Mouse (Mus musculus): ENCODE data around the gene Scarf1. TPM values are rescaled to one million over a fixed set of nuclear protein-coding genes. Genes with fewer than 3 reads are reported as not detected.
A peak's percentile ranks its signal among the peaks of the same experiment; 100 is the strongest.

Scarf1 gene
- polyA plus RNA-seq, 1 experiment from 2014 or later, result 3.9 TPM

- WGBS, result 81% methylated on average over 6 of the region's 6 CpGs
- Histone ChIP-seq H3K4me3 (replicated peaks) (0 out of 2 replicates have a peak overlapping the region, but pooled peaks have one; percentile 7), H3K4me1 (peaks cover 28% of the 10 kb centered on the region), H3K27me3 (no peaks in the 10 kb centered on the region), H3K9me3 (no peaks in the 10 kb centered on the region), H3K36me3 (replicated peaks) (no peaks in the 10 kb centered on the region), H3K9ac (no peak overlapping the region), H3K4me2 (peak overlapping the region; percentile 95), H3K27ac (no peak overlapping the region)
- ATAC-seq (ENCODE audit: low FRiP score), result no peak
Observed at GRCm38 (mm10) chr11:75533314-75534015, 20.1 kb downstream of the Scarf1 start.

DNA sequence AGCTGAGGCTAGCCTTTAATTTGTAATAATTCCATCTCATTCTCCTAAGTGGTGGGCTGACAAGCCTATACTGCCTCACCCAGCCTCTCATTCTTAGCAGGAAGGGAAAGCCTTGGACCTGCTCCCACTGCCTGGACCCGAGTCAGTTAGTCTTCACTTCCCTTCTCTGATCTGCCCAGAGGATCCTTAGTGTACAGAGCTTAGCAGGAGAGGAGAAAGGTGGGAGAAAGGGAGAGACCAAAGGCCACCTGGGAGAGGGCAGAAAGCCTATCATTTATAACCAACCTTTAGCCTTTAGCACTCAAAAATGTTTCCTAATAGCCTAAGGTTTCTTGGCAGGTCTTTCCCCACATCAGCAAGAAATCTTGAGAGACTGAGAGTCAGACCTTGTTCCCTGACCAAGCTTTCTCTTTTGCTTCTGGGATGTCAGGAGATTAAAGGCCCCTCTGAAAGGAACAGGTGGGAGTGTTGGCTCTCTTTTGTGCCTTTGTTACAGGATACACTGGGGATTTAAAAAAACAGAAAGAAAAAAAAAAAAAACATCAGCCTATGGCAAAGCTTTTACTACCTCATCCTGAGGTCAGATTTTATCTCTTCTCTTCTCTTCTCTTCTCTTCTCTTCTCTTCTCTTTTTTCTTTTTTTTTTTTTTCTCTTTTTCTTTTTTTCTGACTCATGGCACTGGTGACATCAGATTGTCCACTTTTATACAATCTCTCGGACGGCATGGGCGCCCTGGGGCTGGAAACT is 21.1 kb downstream of the Scarf1 start:
- WGBS, result 34% methylated on average over 4 of the region's 4 CpGs
- H3K27ac ChIP-seq, result no peak overlapping the region

GRCm38 (mm10) chr11:75535106-75535795 is 21.9 kb downstream of the Scarf1 start:
- Histone ChIP-seq H3K9ac (peak overlapping the region; percentile 21; the same call in 1 of the 2 replicates), H3K4me1 (peaks cover 29% of the 10 kb centered on the region), H3K27ac (no peak overlapping the region), H3K36me3 (replicated peaks) (no peaks in the 10 kb centered on the region), H3K27me3 (no peaks in the 10 kb centered on the region), H3K4me3 (replicated peaks) (no peak overlapping the region), H3K9me3 (no peaks in the 10 kb centered on the region), H3K4me2 (0 out of 2 replicates have a peak overlapping the region, but pooled peaks have one; percentile 6)
- no peak for ATAC-seq (ENCODE audit: low FRiP score)
- 61% methylated on average over 13 of the region's 13 CpGs for WGBS

More for the DNA sequence above, 21.1 kb downstream of the Scarf1 start:
- Histone ChIP-seq H3K4me2 (no peak overlapping the region), H3K9me3 (no peaks in the 10 kb centered on the region), H3K27me3 (no peaks in the 10 kb centered on the region), H3K4me1 (peaks cover 29% of the 10 kb centered on the region), H3K9ac (no peak overlapping the region), H3K36me3 (replicated peaks) (no peaks in the 10 kb centered on the region), H3K4me3 (replicated peaks) (no peak overlapping the region)
- ATAC-seq (ENCODE audit: low FRiP score), result no peak

GRCm38 (mm10) chr11:75536255-75537024 is 23.1 kb downstream of the Scarf1 start:
- no peak overlapping the region for H3K4me3 ChIP-seq (replicated peaks)

DNA sequence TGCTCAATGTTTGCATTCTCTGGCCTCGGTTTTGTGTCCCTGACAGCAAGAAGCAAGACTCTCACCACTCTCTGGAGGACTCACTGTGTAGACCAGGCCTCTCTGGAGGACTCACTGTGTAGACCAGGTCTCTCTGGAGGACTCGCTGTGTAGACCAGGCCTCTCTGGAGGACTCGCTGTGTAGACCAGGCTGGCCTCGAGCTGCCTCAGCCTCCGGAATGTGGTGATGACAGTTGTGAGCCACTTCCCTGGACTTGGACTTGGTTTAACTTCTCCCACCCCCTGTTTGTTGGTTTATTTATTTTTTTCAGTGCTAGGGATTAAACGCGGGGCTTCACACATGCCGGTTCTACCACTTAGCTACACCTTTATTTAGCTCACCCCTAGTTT is 23.7 kb downstream of the Scarf1 start:
- Histone ChIP-seq H3K4me1 (peaks cover 28% of the 10 kb centered on the region), H3K27ac (no peak overlapping the region), H3K27me3 (no peaks in the 10 kb centered on the region)

More at GRCm38 (mm10) chr11:75536255-75537024, 23.1 kb downstream of the Scarf1 start:
- no peaks in the 10 kb centered on the region for H3K36me3 ChIP-seq (replicated peaks)
- H3K4me1 ChIP-seq, result peaks cover 29% of the 10 kb centered on the region
- H3K27me3 ChIP-seq, result no peaks in the 10 kb centered on the region
- no peaks in the 10 kb centered on the region for H3K9me3 ChIP-seq
- H3K27ac ChIP-seq, result no peak overlapping the region
- WGBS, result 92% methylated on average over 12 of the region's 12 CpGs
- no peak overlapping the region for H3K9ac ChIP-seq
- H3K4me2 ChIP-seq, result no peak overlapping the region
- no peak for ATAC-seq (ENCODE audit: low FRiP score)

GRCm38 (mm10) chr11:75537491-75538183 is 24.3 kb downstream of the Scarf1 start:
- no peak for ATAC-seq (ENCODE audit: low FRiP score)

More for the DNA sequence above, 23.7 kb downstream of the Scarf1 start:
- Histone ChIP-seq H3K9ac (no peak overlapping the region), H3K9me3 (no peaks in the 10 kb centered on the region), H3K4me2 (no peak overlapping the region), H3K4me3 (replicated peaks) (no peak overlapping the region), H3K36me3 (replicated peaks) (no peaks in the 10 kb centered on the region)
- no peak for ATAC-seq (ENCODE audit: low FRiP score)
- 91% methylated on average over 8 of the region's 8 CpGs for WGBS

DNA sequence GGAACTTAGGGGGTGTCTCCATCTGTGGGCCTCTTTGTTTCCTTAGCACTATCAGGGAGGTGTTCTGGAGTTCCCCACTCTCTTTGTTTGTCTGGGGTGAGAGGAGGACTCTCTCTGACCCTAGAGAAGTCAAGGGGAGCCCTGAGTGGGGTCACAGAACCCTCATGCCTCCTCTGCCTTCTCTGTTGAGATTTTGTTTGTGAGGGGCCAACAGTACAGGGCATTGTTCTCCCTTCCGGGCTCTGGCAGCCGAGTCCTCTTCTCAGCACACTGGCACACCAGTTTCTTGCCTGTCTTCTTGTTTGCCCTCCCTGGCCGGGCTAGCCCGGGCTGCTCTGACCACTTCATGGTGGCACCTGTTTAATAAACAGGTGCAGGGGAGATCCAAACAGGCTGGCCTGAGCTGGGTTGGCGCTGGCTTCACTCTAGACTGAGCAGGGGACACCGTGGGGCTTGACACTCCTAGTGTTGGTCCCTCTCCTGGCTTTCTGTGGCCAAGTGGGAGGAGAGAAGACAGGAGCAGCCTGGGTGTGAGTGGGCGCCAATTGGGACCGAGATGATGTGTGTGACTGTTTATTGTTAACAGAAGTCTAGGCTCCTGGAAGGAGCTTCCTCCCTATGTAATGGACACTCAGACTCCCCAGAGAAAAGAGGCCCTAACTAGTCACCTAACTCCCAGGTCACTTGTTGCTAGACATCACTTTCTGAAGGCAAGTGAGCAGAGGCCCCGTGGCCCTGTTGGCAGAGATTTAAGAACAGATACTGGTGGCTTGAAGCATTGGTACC is 25.0 kb downstream of the Scarf1 start:
- no peak overlapping the region for H3K4me2 ChIP-seq
- H3K9me3 ChIP-seq, result no peaks in the 10 kb centered on the region
- no peaks in the 10 kb centered on the region for H3K36me3 ChIP-seq (replicated peaks)
- no peak overlapping the region for H3K9ac ChIP-seq
- 0 out of 2 replicates have a peak overlapping the region, but pooled peaks have one; percentile 31 for H3K27ac ChIP-seq
- no peak for ATAC-seq (ENCODE audit: low FRiP score)
- no peak overlapping the region for H3K4me3 ChIP-seq (replicated peaks)
- H3K4me1 ChIP-seq, result peaks cover 15% of the 10 kb centered on the region
- WGBS, result 71% methylated on average over 9 of the region's 9 CpGs
- no peaks in the 10 kb centered on the region for H3K27me3 ChIP-seq

More at GRCm38 (mm10) chr11:75537491-75538183, 24.3 kb downstream of the Scarf1 start:
- no peak overlapping the region for H3K9ac ChIP-seq
- no peaks in the 10 kb centered on the region for H3K27me3 ChIP-seq
- WGBS, result 48% methylated on average over 11 of the region's 11 CpGs
- H3K27ac ChIP-seq, result 0 out of 2 replicates have a peak overlapping the region, but pooled peaks have one; percentile 31
- H3K4me1 ChIP-seq, result peaks cover 22% of the 10 kb centered on the region
- no peaks in the 10 kb centered on the region for H3K9me3 ChIP-seq
- H3K4me2 ChIP-seq, result no peak overlapping the region
- no peak overlapping the region for H3K4me3 ChIP-seq (replicated peaks)
- H3K36me3 ChIP-seq (replicated peaks), result no peaks in the 10 kb centered on the region

- H3K4me1 ChIP-seq, result peaks cover 12% of the 10 kb centered on the region
- no peak for ATAC-seq (ENCODE audit: low FRiP score)
Observed at GRCm38 (mm10) chr11:75538970-75539299, 25.6 kb downstream of the Scarf1 start.

DNA sequence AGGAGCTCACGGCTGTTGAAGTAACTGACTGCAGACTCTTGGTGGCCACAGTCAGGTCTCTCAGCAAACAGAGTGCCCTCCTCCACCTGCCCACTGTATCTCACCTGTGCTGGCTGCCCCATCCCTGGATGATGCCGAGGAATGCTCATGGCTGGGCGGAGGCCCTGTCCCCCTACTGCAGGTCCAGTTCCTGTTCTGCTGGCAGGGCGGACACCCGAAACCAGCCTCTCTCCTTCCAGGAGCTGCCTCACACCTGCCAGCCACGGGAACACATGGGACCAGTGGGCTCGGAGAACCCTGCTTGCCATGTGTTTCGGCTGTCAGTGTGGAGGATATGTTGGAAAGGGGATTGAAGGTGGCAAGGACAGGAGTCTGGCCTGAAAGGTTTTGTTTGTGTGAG is 26.9 kb downstream of the Scarf1 start:
- Histone ChIP-seq H3K36me3 (replicated peaks) (no peaks in the 10 kb centered on the region), H3K4me2 (no peak overlapping the region), H3K27me3 (no peaks in the 10 kb centered on the region), H3K4me1 (peaks cover 12% of the 10 kb centered on the region), H3K9ac (no peak overlapping the region), H3K9me3 (no peaks in the 10 kb centered on the region), H3K4me3 (replicated peaks) (no peak overlapping the region), H3K27ac (no peak overlapping the region)
- ATAC-seq (ENCODE audit: low FRiP score), result no peak
- 90% methylated on average over 8 of the region's 8 CpGs for WGBS

More at GRCm38 (mm10) chr11:75538970-75539299, 25.6 kb downstream of the Scarf1 start:
- whole genome bisulfite sequencing, result 92% methylated on average over 13 of the region's 13 CpGs
- H3K4me3 ChIP-seq (replicated peaks), result no peak overlapping the region
- no peak overlapping the region for H3K27ac ChIP-seq
- no peaks in the 10 kb centered on the region for H3K9me3 ChIP-seq
- no peaks in the 10 kb centered on the region for H3K36me3 ChIP-seq (replicated peaks)
- H3K27me3 ChIP-seq, result no peaks in the 10 kb centered on the region
- H3K9ac ChIP-seq, result no peak overlapping the region
- H3K4me2 ChIP-seq, result no peak overlapping the region

DNA sequence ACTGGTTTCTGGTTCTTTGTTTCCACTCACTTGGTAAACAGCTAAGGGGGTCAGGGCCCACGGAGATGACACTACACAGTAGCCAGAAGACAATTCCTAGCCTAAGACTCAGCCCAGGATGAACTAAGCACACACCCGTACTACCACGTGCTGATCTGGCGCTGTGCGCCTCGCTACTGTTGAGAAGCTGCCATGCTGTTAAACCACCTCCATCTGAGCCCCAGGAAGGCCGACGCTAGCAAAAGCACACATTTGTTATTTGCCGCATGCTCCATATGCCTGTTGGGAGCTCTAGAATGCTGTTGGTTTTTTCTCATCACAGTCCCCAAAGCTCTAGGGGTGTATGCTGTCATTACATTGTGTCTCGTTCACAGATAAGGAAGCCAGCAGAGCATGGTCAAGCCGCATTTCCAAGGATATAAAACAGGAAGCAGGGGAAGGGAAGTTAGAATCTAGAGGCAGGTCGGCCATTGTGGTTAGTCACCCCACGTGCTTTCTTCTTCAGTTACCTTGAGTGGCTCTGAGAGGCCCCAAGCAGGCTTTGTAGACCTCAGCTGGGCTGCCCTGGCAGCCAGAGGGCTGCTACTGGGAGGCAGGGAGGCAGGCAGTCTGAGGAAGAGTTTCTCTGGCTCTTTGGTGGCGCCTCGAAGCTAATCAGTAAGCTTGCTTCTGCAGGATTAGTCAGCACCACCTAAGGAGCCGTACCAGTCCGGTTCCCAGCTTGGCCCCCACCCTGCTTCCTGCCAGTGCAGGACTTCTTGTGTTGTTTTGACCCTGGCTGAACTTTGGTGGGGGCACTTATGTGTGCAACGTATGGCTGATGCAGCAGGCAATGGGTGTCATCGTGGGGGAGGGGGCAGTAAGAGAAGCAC is 27.6 kb downstream of the Scarf1 start:
- H3K9ac ChIP-seq, result no peak overlapping the region
- ATAC-seq (ENCODE audit: low FRiP score), result no peak
- H3K36me3 ChIP-seq (replicated peaks), result no peaks in the 10 kb centered on the region; the same call in 1 of the 2 replicates
- 72% methylated on average over 19 of the region's 19 CpGs for WGBS
- H3K27me3 ChIP-seq, result no peaks in the 10 kb centered on the region
- no peak overlapping the region for H3K4me3 ChIP-seq (replicated peaks)
- peaks cover 19% of the 10 kb centered on the region; the same call in 1 of the 2 replicates for H3K4me1 ChIP-seq
- no peak overlapping the region for H3K4me2 ChIP-seq
- no peaks in the 10 kb centered on the region for H3K9me3 ChIP-seq
- no peak overlapping the region for H3K27ac ChIP-seq
